Mouse (Mus musculus): ENCODE results near the gene Mtmr3. TPM values are rescaled to one million over a fixed set of nuclear protein-coding genes. Genes with fewer than 3 reads are reported as not detected.

The Mtmr3 gene
- total and polyA plus RNA-seq, 3 experiments: 29.1 to 31.9 TPM; not detected in 1

DNA sequence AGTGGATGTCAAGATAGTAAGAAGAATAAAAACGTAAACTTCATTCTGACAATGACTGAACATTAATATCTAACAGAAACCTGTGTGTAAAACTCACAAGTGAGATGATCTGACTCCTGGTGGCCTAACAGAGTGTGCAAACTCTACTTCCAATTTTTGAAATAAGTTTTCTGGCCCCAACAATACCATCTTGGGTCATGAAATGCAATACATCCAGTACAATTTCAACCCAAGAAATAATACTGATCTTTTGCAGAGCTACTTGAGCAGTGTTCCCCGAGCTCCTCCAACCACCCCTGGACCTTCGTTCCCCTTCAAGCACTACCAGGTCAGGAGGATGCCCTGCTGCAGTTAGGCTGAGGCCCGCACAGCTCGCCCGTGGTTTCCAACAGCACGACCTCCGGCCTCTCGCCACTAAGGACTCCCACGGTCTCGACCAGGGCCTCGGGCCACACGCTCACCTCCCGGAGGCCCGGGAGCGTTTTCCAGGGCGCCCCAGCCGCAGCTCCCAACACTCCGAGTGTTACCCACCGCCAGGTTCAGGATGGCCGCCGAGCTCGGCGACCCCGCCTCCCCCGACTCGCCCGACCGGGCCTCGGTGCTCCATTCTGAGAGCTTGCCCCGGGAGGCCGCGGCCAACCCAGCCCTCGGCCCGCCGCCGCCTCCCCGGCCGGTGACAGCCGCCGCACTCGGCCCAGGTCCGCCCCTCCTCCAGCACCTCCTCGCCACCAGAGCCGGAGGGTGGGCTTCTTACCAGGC is 635 bp downstream of the Mtmr3 start (continued):
- no peak for TF ChIP-seq NRF1 (IDR thresholded peaks at IDR 0.05; ENCODE audit: insufficient read depth, low read depth, low read length, poor library complexity, severe bottlenecking)
- no peak for TF ChIP-seq USF1 (IDR thresholded peaks at IDR 0.05; ENCODE audit: low read depth, low read length)
- TF ChIP-seq MYB (IDR thresholded peaks at IDR 0.05; ENCODE audit: low read depth, low read length): no peak
- no peak for TF ChIP-seq GATA1 (IDR thresholded peaks at IDR 0.05; ENCODE audit: low read depth, low read length)
- peak; percentile 77 for TF ChIP-seq MXI1 (IDR thresholded peaks at IDR 0.05; ENCODE audit: low read depth, low read length)
- TF ChIP-seq CHD1 (IDR thresholded peaks at IDR 0.05; ENCODE audit: low read depth, low read length): peak; percentile 54; the same call in 1 of the 2 replicates
- TF ChIP-seq ETS1 (IDR thresholded peaks at IDR 0.05; ENCODE audit: low read depth, low read length): no peak; the same call in 1 of the 2 replicates
- no peak for TF ChIP-seq ZKSCAN1 (IDR thresholded peaks at IDR 0.05; ENCODE audit: low read depth, low read length)
- peak; percentile 51; the same call in 1 of the 2 replicates for TF ChIP-seq UBTF (IDR thresholded peaks at IDR 0.05; ENCODE audit: borderline replicate concordance, insufficient read depth, low read depth, low read length)
- TF ChIP-seq SMC3 (IDR thresholded peaks at IDR 0.05; ENCODE audit: low read depth, low read length): peak; percentile 28; the same call in 1 of the 2 replicates
- no peak for TF ChIP-seq ZMIZ1 (IDR thresholded peaks at IDR 0.05; ENCODE audit: low read depth, low read length)
- no peak; the same call in none of the 2 replicates for TF ChIP-seq MAX (IDR thresholded peaks at IDR 0.05; ENCODE audit: low read length)
- TF ChIP-seq ELF1 (IDR thresholded peaks at IDR 0.05; ENCODE audit: low read depth, low read length): no peak
- peak; percentile 10; the same call in 1 of the 2 replicates for TF ChIP-seq HCFC1 (IDR thresholded peaks at IDR 0.05; ENCODE audit: low read depth, low read length)
- peak; percentile 77 for TF ChIP-seq ZNF384 (IDR thresholded peaks at IDR 0.05; ENCODE audit: low read depth, low read length)
- TF ChIP-seq RCOR1 (IDR thresholded peaks at IDR 0.05; ENCODE audit: low read depth, low read length): 0 out of 2 replicates have a peak, but pooled peaks have one; percentile 13
- TF ChIP-seq USF2 (IDR thresholded peaks at IDR 0.05; ENCODE audit: borderline replicate concordance in 1 of 2, insufficient read depth in 1 of 2, low read depth in 1 of 2, low read length in 2 of 2): no peak
- TF ChIP-seq CTCF (IDR thresholded peaks at IDR 0.05 in 2 of 3, conservative IDR thresholded peaks at IDR 0.05 in 1 of 3; ENCODE audit: control insufficient read depth in 1 of 3, insufficient read depth in 1 of 3, low read depth in 2 of 3, low read length in 3 of 3, poor library complexity in 1 of 3, severe bottlenecking in 1 of 3): peak in 1 of 3 experiments; percentile 17; a peak in 1 of 6 replicates
- TF ChIP-seq SIN3A (IDR thresholded peaks at IDR 0.05; ENCODE audit: low read length): peak; percentile 59; the same call in 1 of the 2 replicates

DNA sequence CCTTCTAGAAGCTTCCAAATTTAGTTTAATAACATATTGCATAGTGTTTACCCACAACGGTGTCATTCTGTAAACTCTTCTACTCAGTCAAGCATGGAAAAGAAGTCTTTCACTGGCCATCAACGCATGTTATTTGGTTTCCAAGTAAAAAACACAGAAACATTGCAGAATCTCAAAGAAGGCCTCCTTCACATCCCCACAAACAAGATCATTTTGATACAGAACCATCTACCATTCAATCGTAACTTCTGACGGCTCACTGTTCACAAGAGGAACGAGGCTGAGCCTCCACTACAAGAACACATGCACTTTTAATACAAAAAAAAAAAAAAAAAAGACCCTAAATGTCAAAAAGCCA is 1.2 kb downstream of the Mtmr3 start:
- no peaks in the 10 kb centered on the region for H3K9me3 ChIP-seq (replicated peaks; ENCODE audit: insufficient read depth, low read length)
- peak overlapping the region; percentile 79 for H3K9ac ChIP-seq (ENCODE audit: control insufficient read depth, low read depth, low read length, poor library complexity, severe bottlenecking)
- TF ChIP-seq TBP (IDR thresholded peaks at IDR 0.05; ENCODE audit: low read depth, low read length) (no peak), POLR2AphosphoS2 (IDR thresholded peaks at IDR 0.05; ENCODE audit: low read length) (no peak), ETS1 (IDR thresholded peaks at IDR 0.05; ENCODE audit: low read depth, low read length) (no peak)
- H3K79me2 ChIP-seq (ENCODE audit: control insufficient read depth, insufficient read depth, low read length, poor library complexity): peaks cover 47% of the 10 kb centered on the region
- H3K4me3 ChIP-seq (ENCODE audit: control insufficient read depth in 1 of 2, insufficient read depth in 1 of 2, low read depth in 2 of 2, low read length in 2 of 2): peak overlapping the region; percentile 72 to 96
- no peaks in the 10 kb centered on the region for H3K27me3 ChIP-seq (ENCODE audit: control insufficient read depth in 1 of 2, insufficient read depth in 2 of 2, low read length in 2 of 2)
- H3K4me1 ChIP-seq (ENCODE audit: control insufficient read depth in 1 of 2, insufficient read depth in 2 of 2, low read length in 2 of 2): peaks cover 7 to 26% of the 10 kb centered on the region in 2 experiments
- peaks cover 2 to 37% of the 10 kb centered on the region in 2 experiments; a peak in 3 of 4 replicates for H3K36me3 ChIP-seq (ENCODE audit: control insufficient read depth in 1 of 2, insufficient read depth in 2 of 2, low read length in 2 of 2)
- DNase-seq (ENCODE audit: low read depth, low spot score): peak; percentile 79
- peak overlapping the region; percentile 47 for H3K27ac ChIP-seq (ENCODE audit: control insufficient read depth, low read depth, low read length)

All from MEL (cell line).